Mouse (Mus musculus) liver, embryonic 13.5 days (tissue): ENCODE data around the gene Mgea5. TPM values are rescaled to one million over a fixed set of nuclear protein-coding genes. Genes with fewer than 3 reads are reported as not detected.
A peak's percentile ranks its signal among the peaks of the same experiment; 100 is the strongest.

ENCODE experiments used
- ATAC-seq: fragments of 200-750 bp; cut with Nextera tagmentation; 2 replicates; pipeline ENCODE4 v1.8.0; 2017; ENCODE audit warnings: low read depth, mild to moderate bottlenecking, moderate number of reproducible peaks, moderate library complexity
- DNase-seq: peaks from one replicate; pipeline ENCODE4 v3.0.0; 2022
- H3K27ac ChIP-seq: fragments of 300-500 bp; sonication (generic); 2 replicates; pipeline ENCODE4 v1.5.1; 2015; ENCODE audit warnings: moderate library complexity, mild to moderate bottlenecking, inconsistent platforms
- H3K27me3 ChIP-seq: fragments of 300-500 bp; sonication (generic); 2 replicates; pipeline ENCODE4 v1.6.1; 2015; ENCODE audit warnings: mild to moderate bottlenecking, inconsistent platforms
- H3K36me3 ChIP-seq: fragments of 300-500 bp; sonication (generic); 2 replicates; pipeline ENCODE4 v1.6.1; 2015; ENCODE audit warnings: mild to moderate bottlenecking, inconsistent platforms
- H3K4me1 ChIP-seq: fragments of 300-500 bp; sonication (generic); replicated peaks from 2 replicates; pipeline ENCODE4 v1.6.1; 2015; ENCODE audit warnings: inconsistent platforms
- H3K4me2 ChIP-seq: fragments of 300-500 bp; sonication (generic); 2 replicates; pipeline ENCODE4 v1.6.1; 2015; ENCODE audit warnings: inconsistent platforms, mild to moderate bottlenecking, moderate library complexity
- H3K4me3 ChIP-seq: fragments of 300-500 bp; sonication (generic); replicated peaks from 2 replicates; pipeline ENCODE4 v1.5.1; 2015; ENCODE audit warnings: mild to moderate bottlenecking, inconsistent platforms
- H3K9ac ChIP-seq: fragments of 300-500 bp; sonication (generic); 2 replicates; pipeline ENCODE4 v1.6.1; 2015; ENCODE audit warnings: mild to moderate bottlenecking, inconsistent platforms
- H3K9me3 ChIP-seq: fragments of 300-500 bp; sonication (generic); replicated peaks from 2 replicates; pipeline ENCODE4 v1.6.1; 2016; ENCODE audit warnings: inconsistent platforms
- WGBS: fragments of 180-500 bp; shearing (Covaris S2); methylation state at CpG from one replicate; pipeline ENCODE4 v1.1.7; 2015; ENCODE audit not compliant: insufficient replicate concordance; 5-methylcytosine and 5-hydroxymethylcytosine counted together
- polyA plus RNA-seq: library from polyadenylated mRNA; unstranded; fragments of >200 nt; fragmentation: Nextera tagmentation; extraction: Ambion mirVana; gene quantifications from 2 replicates; pipeline ENCODE4 v1.2.1, GENCODE M21; 2015

Mgea5 gene
- polyA plus RNA-seq, 1 experiment from 2014 or later = 17.7 TPM

DNA sequence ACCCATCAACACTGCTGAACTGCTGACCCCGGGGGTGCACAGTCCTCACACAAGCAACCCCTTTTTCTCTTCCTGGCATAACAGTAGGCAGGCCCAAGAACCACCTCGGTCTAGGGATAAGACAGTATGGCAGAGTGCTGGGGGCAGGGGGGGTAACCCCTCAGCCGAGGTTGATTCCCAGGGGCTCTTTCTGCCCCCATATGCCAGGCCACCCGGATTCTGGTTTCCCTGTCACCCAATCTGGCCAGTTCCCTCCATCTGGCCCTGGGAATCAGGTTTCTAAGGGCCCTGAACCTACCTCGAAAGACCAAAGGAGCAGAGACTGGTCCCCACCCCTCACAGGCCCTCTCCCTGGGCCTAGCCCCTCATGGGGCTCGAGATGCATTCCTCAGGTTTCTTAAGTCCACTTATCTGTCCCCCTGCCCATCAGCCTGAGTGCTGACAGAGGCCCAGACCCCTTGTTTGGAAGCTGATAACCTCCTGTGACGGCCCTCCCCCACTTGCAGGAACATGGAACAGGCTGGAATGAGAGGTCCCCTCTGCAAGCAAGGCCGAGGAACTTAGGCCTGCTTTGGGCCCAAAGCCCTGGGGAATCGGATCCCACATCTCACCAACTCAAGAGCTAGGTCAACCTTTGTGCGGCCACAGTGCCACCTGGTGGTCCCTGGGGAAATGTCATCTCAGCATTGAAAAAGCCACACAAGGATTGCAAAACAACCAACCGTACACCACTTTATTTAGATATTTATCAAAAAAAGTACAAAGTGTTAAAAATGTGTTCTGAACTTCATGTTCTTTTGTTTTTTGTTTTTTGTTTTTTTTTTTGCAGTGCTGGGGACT lies 36.4 kb downstream of the Mgea5 start:
- no peak for ATAC-seq
- 23% methylated on average over 11 of the region's 11 CpGs for WGBS
- H3K27ac ChIP-seq = no peak overlapping the region

DNA sequence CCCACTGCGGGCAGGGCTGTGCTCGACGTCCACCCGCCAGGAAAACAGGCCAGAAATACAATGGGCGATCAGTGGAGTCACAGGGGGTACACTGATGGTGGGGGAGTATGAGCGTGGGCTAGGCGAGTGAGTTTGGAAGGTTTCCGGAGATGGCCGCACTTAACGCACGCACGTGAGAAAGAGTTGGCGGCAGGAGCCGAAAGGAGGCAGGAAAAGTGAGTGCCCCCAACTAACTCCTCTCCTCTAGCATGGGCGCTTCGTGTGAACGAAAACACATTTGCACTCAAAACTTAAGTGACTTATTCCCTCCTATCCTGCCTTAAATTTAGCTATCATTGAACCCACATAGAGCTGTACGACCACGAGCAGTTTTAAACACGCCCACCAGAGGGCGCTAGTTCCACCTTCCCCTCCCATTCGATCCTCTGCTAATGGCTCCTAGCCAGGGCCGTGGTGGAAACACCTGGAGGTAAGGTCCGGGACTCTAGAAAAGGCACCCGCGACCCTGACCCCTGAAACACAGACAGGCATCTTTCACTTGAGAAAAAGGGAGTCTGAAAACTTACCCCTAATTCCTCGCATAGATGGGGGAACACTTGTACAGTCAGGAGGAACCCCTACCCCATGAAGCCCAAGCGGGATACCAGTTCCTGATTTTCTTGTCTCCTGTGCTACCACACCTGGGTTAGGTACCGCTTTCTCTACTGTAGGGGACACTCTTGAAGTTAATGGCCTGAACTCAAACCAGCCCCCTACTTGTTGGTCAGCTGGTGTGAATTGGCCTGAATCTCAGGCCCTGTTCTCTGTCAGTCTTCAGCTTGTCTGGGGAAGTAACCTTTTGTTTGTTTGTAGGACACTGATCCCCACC lies 37.2 kb downstream of the Mgea5 start:
- H3K9ac ChIP-seq = no peak overlapping the region
- H3K4me1 ChIP-seq = peaks cover 54% of the 10 kb centered on the region
- DNase-seq = peak; percentile 67
- peak overlapping the region; percentile 6; the same call in 1 of the 2 replicates for H3K4me3 ChIP-seq
- peak; percentile 22; the same call in 1 of the 2 replicates for ATAC-seq
- H3K27me3 ChIP-seq = peaks cover 53% of the 10 kb centered on the region
- H3K36me3 ChIP-seq = peaks cover 16% of the 10 kb centered on the region
- no peaks in the 10 kb centered on the region for H3K9me3 ChIP-seq
- peak overlapping the region; percentile 30 for H3K4me2 ChIP-seq
- no peak overlapping the region for H3K27ac ChIP-seq
- WGBS = 10% methylated on average over 29 of the region's 29 CpGs

More for the DNA sequence above, 36.4 kb downstream of the Mgea5 start:
- no peaks in the 10 kb centered on the region for H3K9me3 ChIP-seq
- peaks cover 23% of the 10 kb centered on the region for H3K36me3 ChIP-seq
- DNase-seq = peak; percentile 72
- H3K9ac ChIP-seq = 0 out of 2 replicates have a peak overlapping the region, but pooled peaks have one; percentile 11
- H3K4me3 ChIP-seq = no peak overlapping the region
- peaks cover 44% of the 10 kb centered on the region for H3K27me3 ChIP-seq
- no peak overlapping the region for H3K4me2 ChIP-seq
- peaks cover 47% of the 10 kb centered on the region for H3K4me1 ChIP-seq

DNA sequence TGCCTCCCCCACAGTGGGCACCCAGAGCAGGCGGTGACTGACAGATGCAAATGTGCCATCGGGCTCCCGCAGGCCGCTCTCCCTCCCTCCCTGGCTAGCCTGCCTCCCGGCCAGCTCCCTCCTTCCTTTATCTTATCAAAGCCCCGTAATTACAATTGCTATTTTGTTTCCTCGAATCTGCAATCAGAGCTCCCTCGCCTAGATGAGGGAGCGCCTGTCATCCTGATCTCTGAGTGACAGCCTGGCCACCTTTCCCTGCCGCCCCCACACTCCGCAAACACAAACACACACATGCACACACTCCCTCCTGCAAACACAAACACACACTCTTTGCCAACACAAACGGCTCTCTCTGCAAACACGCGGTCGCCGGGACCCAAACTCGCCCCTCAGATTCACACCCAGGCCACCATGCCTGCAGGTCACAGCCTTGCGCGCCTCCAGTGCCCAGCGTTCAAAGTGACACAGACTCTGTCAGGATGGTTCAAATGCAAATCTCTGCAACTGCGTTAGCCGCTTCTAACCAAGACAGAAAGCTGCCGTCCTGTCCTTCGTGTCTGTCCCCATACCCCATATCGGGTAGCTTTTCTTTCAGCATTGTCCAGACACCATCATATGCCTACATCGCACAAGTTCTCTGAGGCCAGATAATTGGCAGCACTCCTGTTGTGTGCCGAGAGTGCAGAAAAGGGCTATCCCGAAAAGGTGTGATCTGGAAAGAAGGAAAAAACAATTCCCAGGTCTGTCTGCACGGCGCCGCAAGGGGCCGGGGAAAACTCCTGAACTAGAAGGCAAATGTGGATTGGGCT lies 38.1 kb downstream of the Mgea5 start:
- Histone ChIP-seq H3K4me2 (peak overlapping the region; percentile 30), H3K27ac (no peak overlapping the region), H3K9ac (no peak overlapping the region), H3K4me3 (peak overlapping the region; percentile 6), H3K27me3 (peaks cover 61% of the 10 kb centered on the region), H3K4me1 (peaks cover 54% of the 10 kb centered on the region), H3K36me3 (peaks cover 10% of the 10 kb centered on the region), H3K9me3 (no peaks in the 10 kb centered on the region)
- WGBS = 5% methylated on average over 32 of the region's 32 CpGs
- ATAC-seq (no peak), DNase-seq (no peak)

DNA sequence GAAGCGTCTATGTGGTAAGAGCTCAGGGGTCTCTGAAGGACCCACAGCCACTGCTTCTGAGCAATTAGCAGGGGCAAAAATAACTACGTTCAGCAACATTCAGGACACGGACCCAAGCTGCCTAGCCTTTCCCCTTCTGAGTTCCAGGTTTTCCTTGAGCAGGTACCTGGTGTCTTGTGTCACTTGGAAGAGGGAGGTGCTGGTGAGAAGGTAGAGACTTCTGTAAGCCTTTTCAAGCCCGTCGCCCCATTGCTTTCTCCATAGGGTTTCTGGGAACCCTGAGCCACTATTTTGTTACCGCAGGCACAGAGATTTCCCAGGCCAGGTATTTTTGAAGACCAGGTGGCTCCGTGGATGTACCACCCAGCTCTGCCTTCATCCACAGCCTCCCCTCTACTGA lies 40.0 kb downstream of the Mgea5 start:
- peaks cover 46% of the 10 kb centered on the region for H3K4me1 ChIP-seq
- H3K36me3 ChIP-seq = peaks cover 3% of the 10 kb centered on the region; the same call in 1 of the 2 replicates
- H3K9ac ChIP-seq = no peak overlapping the region
- no peak overlapping the region for H3K4me2 ChIP-seq
- no peak overlapping the region for H3K27ac ChIP-seq
- 18% methylated on average over 7 of the region's 7 CpGs for WGBS
- ATAC-seq = no peak
- no peaks in the 10 kb centered on the region for H3K9me3 ChIP-seq
- DNase-seq = no peak
- peaks cover 80% of the 10 kb centered on the region for H3K27me3 ChIP-seq
- H3K4me3 ChIP-seq = no peak overlapping the region

DNA sequence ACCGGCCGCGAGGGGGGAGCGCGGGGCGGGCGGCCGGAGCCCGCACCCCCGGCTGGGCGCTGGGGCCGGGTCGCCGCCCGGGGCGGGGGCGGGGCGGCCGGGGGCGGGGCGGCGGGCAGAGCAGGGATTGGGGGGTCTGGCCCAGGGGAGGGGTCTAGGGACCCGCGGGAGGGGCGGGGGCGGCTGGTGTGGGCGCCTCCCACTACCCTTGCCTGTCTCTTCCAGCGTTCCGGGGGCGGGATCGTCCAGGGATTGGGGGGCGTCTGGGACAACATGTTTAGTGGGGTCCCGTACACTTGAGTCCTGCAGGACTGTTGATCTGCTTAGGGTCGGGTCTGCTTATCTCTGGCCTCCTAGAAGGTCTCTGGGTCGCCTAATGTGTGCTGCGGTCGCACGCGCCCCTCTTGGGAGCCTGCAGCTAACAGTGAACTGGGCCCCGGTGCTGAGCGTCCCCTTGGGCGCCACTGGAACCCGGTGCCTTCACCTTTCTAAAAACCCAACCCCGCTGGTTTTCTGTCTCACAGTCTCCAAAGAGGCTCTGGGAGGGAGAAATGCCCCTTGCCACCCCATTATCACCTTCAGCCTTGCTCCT lies 40.6 kb downstream of the Mgea5 start:
- ATAC-seq (no peak), DNase-seq (no peak)
- Histone ChIP-seq H3K36me3 (peaks cover 3% of the 10 kb centered on the region; the same call in 1 of the 2 replicates), H3K4me2 (peak overlapping the region; percentile 61), H3K27me3 (peaks cover 86% of the 10 kb centered on the region), H3K4me3 (peak overlapping the region; percentile 45), H3K4me1 (peaks cover 40% of the 10 kb centered on the region), H3K9ac (no peak overlapping the region), H3K9me3 (no peaks in the 10 kb centered on the region), H3K27ac (no peak overlapping the region)
- 2% methylated on average over 28 of the region's 44 CpGs for WGBS

DNA sequence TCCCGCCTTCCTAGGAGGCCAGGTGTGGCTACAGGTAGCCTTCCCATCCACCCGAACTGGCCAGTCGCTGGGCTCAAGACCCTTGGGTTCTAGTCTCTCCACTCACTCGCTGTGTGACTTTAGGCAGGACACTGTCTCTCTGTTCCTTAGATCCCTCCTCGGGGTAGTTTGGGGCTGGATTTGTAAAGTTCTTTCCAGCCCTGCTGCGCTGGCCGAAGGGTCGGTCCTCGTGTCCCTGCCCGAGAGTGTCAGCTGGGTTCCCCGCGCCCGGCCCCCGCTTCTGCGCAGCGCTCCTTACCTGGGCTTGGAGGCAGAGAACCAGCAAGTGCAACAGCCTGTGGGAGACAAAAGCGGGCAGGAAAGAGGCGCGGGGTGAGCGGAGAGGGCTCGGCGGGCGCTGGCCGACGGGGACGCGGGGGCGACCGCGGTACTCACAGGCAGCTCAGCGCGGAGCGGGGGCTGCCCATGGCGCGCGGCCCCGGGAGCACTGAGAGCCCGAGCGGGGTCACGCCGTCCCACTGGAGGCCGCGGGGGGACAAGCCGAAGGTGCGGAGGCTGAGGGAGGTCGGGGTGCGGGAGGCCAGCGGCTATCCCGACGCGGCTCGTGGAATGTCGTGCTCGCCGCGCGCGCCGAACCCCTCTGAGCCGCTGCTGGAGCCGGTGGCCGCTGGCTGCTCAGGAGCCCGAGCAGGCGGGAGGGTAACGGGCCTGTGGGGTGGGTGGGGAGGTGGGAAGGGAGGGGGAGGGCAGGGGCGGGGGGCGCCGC lies 41.2 kb downstream of the Mgea5 start, which contains the start of gene Fgf8:
Fgf8 (minus strand) TSS at position 698 of the 766 bp plus-strand sequence.
- Histone ChIP-seq H3K4me3 (peak within 1 kb of the TSS; percentile 45), H3K9me3 (no peaks in the 10 kb centered on the region), H3K4me2 (peak within 1 kb of the TSS; percentile 61), H3K36me3 (peaks cover 3% of the 10 kb centered on the region; the same call in 1 of the 2 replicates), H3K9ac (no peak within 1 kb of the TSS), H3K27ac (no peak within 1 kb of the TSS), H3K27me3 (peaks cover 93% of the 10 kb centered on the region), H3K4me1 (peaks cover 37% of the 10 kb centered on the region)
- ATAC-seq (no peak), DNase-seq (no peak)
- 1% methylated on average over 65 of the region's 68 CpGs for WGBS

DNA sequence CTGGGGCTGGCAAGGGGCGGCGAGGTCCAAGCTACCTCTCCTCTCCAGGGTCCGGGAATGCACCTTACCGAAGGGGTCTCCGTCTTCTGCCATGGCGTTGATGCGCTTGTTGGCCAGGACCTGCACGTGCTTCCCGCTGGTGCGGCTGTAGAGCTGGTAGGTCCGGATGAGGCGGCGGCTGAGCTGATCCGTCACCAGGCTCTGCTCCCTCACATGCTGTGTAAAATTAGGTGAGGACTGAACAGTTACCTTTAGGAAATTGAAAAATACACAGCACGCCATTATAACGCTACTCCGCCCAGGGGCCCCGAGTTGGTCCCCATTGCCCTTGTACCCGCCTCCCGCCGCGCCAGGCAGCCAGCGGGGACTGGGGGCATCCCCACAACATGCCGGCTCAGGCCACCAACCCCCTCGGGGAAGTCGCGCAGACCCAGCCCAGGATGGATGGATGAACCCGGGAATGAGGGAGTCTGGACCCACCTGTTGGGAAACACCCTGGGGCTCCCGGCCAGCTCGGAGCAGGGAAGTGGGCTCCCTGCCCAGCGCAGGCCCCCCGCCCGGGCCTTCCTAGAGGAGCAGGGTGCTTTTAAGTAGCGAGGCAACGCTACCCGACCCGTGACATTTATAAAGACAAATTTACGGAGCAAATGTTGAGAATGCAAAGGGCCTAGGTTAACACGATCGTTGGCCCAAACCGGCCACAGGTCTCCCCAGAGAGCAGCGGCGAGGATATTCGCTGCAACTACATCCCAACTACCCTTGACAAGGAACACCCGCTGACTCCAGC lies 42.0 kb downstream of the Mgea5 start:
- 5% methylated on average over 45 of the region's 45 CpGs for WGBS
- Histone ChIP-seq H3K4me3 (peak overlapping the region; percentile 45; the same call in 1 of the 2 replicates), H3K4me2 (no peak overlapping the region), H3K9me3 (no peaks in the 10 kb centered on the region), H3K9ac (no peak overlapping the region), H3K27me3 (peaks cover 100% of the 10 kb centered on the region), H3K27ac (no peak overlapping the region), H3K36me3 (no peaks in the 10 kb centered on the region), H3K4me1 (peaks cover 37% of the 10 kb centered on the region)
- DNase-seq (no peak), ATAC-seq (no peak)

DNA sequence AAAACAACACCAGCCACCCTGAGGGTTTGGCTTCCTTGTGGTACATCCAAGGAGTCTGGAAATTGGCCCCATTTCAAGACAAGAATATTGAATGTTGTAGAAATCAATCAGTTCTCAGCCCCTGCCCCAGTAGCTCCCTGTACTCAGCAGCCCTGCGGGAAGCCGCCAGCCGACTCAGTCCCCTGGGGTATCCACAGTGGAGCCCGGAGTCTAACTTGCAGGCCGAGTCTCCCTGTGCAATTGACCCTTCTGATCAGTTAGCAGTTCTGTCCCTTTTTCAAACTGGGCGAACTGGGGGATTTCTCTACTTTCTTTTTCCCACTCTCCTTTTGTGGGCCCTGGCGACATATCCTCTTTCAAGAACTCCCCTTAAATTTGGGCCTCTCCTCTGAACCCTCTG lies 42.8 kb downstream of the Mgea5 start:
- DNase-seq = no peak
- no peaks in the 10 kb centered on the region for H3K36me3 ChIP-seq
- H3K4me2 ChIP-seq = no peak overlapping the region
- no peaks in the 10 kb centered on the region for H3K9me3 ChIP-seq
- peaks cover 100% of the 10 kb centered on the region for H3K27me3 ChIP-seq
- H3K9ac ChIP-seq = no peak overlapping the region
- H3K4me3 ChIP-seq = no peak overlapping the region
- peaks cover 32% of the 10 kb centered on the region for H3K4me1 ChIP-seq
- WGBS = 11% methylated on average over 7 of the region's 7 CpGs
- ATAC-seq = no peak
- H3K27ac ChIP-seq = no peak overlapping the region

DNA sequence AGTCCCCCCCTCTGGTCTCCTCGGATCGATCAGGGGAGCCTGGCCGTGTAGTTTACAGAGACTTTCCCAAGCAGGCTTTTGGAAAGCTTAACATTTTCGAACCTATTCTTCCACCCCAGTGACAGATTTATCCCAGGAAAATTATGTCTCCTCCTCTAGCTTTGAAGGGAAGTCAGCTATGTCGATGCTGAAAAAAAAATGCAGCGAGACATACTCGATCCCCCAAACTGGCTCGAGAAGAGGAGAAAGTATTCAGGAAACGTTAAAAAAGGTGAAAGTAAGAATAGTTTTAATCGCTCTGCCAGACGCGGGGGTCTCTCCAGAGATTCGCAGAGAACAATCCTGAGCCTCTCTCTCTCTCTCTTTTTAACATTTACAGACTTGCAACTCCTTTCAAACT lies 43.4 kb downstream of the Mgea5 start:
- WGBS = 13% methylated on average over 13 of the region's 13 CpGs
- Histone ChIP-seq H3K27ac (no peak overlapping the region), H3K4me3 (no peak overlapping the region), H3K9ac (no peak overlapping the region), H3K9me3 (no peaks in the 10 kb centered on the region), H3K27me3 (peaks cover 100% of the 10 kb centered on the region), H3K36me3 (no peaks in the 10 kb centered on the region), H3K4me1 (peaks cover 27% of the 10 kb centered on the region), H3K4me2 (no peak overlapping the region)
- no peak for ATAC-seq
- DNase-seq = no peak
